Mouse (Mus musculus): ENCODE data around the gene Taok3. TPM values are rescaled to one million over a fixed set of nuclear protein-coding genes. Genes with fewer than 3 reads are reported as not detected.

Taok3 gene
- polyA plus RNA-seq, 1 experiment: 40.6 TPM

GRCm38 (mm10) chr5:117165946-117166345 is 46.0 kb downstream of the Taok3 start:
- Histone ChIP-seq H3K4me3 (ENCODE audit: insufficient read depth, low read length) (no peak overlapping the region), H3K4me1 (ENCODE audit: control insufficient read depth, insufficient read depth, low read length) (no peaks in the 10 kb centered on the region), H3K27ac (ENCODE audit: insufficient read depth, low read length) (no peak overlapping the region)
- no peak for TF ChIP-seq POLR2A (IDR thresholded peaks at IDR 0.05; ENCODE audit: extremely low read depth, insufficient read depth, low read length)
- no peak for TF ChIP-seq CTCF (IDR thresholded peaks at IDR 0.05; ENCODE audit: extremely low read depth, insufficient read depth, low read length)

- no peak overlapping the region for H3K27ac ChIP-seq (ENCODE audit: insufficient read depth, low read length)
- TF ChIP-seq POLR2A (IDR thresholded peaks at IDR 0.05; ENCODE audit: extremely low read depth, insufficient read depth, low read length): no peak
- no peak for TF ChIP-seq CTCF (IDR thresholded peaks at IDR 0.05; ENCODE audit: extremely low read depth, insufficient read depth, low read length)
- no peaks in the 10 kb centered on the region for H3K4me1 ChIP-seq (ENCODE audit: control insufficient read depth, insufficient read depth, low read length)
- no peak overlapping the region for H3K4me3 ChIP-seq (ENCODE audit: insufficient read depth, low read length)
Measured at GRCm38 (mm10) chr5:117166811-117167365, 47.0 kb downstream of the Taok3 start.

- H3K27ac ChIP-seq (ENCODE audit: insufficient read depth, low read length): no peak overlapping the region
- no peak overlapping the region for H3K4me3 ChIP-seq (ENCODE audit: insufficient read depth, low read length)
- TF ChIP-seq POLR2A (IDR thresholded peaks at IDR 0.05; ENCODE audit: extremely low read depth, insufficient read depth, low read length): no peak
- TF ChIP-seq CTCF (IDR thresholded peaks at IDR 0.05; ENCODE audit: extremely low read depth, insufficient read depth, low read length): no peak
- no peaks in the 10 kb centered on the region for H3K4me1 ChIP-seq (ENCODE audit: control insufficient read depth, insufficient read depth, low read length)
Measured at GRCm38 (mm10) chr5:117168351-117169100, 48.6 kb downstream of the Taok3 start.

GRCm38 (mm10) chr5:117174057-117174456 is 54.1 kb downstream of the Taok3 start:
- TF ChIP-seq CTCF (IDR thresholded peaks at IDR 0.05; ENCODE audit: extremely low read depth, insufficient read depth, low read length): no peak
- no peak for TF ChIP-seq POLR2A (IDR thresholded peaks at IDR 0.05; ENCODE audit: extremely low read depth, insufficient read depth, low read length)
- Histone ChIP-seq H3K27ac (ENCODE audit: insufficient read depth, low read length) (no peak overlapping the region), H3K4me1 (ENCODE audit: control insufficient read depth, insufficient read depth, low read length) (no peaks in the 10 kb centered on the region), H3K4me3 (ENCODE audit: insufficient read depth, low read length) (no peak overlapping the region)

GRCm38 (mm10) chr5:117175896-117176295 is 56.0 kb downstream of the Taok3 start:
- H3K27ac ChIP-seq (ENCODE audit: insufficient read depth, low read length): no peak overlapping the region
- H3K4me1 ChIP-seq (ENCODE audit: control insufficient read depth, insufficient read depth, low read length): no peaks in the 10 kb centered on the region
- no peak overlapping the region for H3K4me3 ChIP-seq (ENCODE audit: insufficient read depth, low read length)
- TF ChIP-seq POLR2A (IDR thresholded peaks at IDR 0.05; ENCODE audit: extremely low read depth, insufficient read depth, low read length) (no peak), CTCF (IDR thresholded peaks at IDR 0.05; ENCODE audit: extremely low read depth, insufficient read depth, low read length) (no peak)

- Histone ChIP-seq H3K27ac (ENCODE audit: insufficient read depth, low read length) (no peak overlapping the region), H3K4me3 (ENCODE audit: insufficient read depth, low read length) (no peak overlapping the region), H3K4me1 (ENCODE audit: control insufficient read depth, insufficient read depth, low read length) (no peaks in the 10 kb centered on the region)
- no peak for TF ChIP-seq POLR2A (IDR thresholded peaks at IDR 0.05; ENCODE audit: extremely low read depth, insufficient read depth, low read length)
Measured at GRCm38 (mm10) chr5:117178079-117178478, 58.1 kb downstream of the Taok3 start.

- Histone ChIP-seq H3K4me1 (ENCODE audit: control insufficient read depth, insufficient read depth, low read length) (no peaks in the 10 kb centered on the region), H3K27ac (ENCODE audit: insufficient read depth, low read length) (no peak overlapping the region), H3K4me3 (ENCODE audit: insufficient read depth, low read length) (no peak overlapping the region)
- no peak for TF ChIP-seq POLR2A (IDR thresholded peaks at IDR 0.05; ENCODE audit: extremely low read depth, insufficient read depth, low read length)
- no peak for TF ChIP-seq CTCF (IDR thresholded peaks at IDR 0.05; ENCODE audit: extremely low read depth, insufficient read depth, low read length)
Measured at GRCm38 (mm10) chr5:117178486-117178885, 58.6 kb downstream of the Taok3 start.

- TF ChIP-seq POLR2A (IDR thresholded peaks at IDR 0.05; ENCODE audit: extremely low read depth, insufficient read depth, low read length) (no peak), CTCF (IDR thresholded peaks at IDR 0.05; ENCODE audit: extremely low read depth, insufficient read depth, low read length) (no peak)
- Histone ChIP-seq H3K4me1 (ENCODE audit: control insufficient read depth, insufficient read depth, low read length) (no peaks in the 10 kb centered on the region), H3K4me3 (ENCODE audit: insufficient read depth, low read length) (no peak overlapping the region), H3K27ac (ENCODE audit: insufficient read depth, low read length) (no peak overlapping the region)
Measured at GRCm38 (mm10) chr5:117181921-117182320, 62.0 kb downstream of the Taok3 start.

- no peak for TF ChIP-seq POLR2A (IDR thresholded peaks at IDR 0.05; ENCODE audit: extremely low read depth, insufficient read depth, low read length)
- Histone ChIP-seq H3K4me1 (ENCODE audit: control insufficient read depth, insufficient read depth, low read length) (no peaks in the 10 kb centered on the region), H3K27ac (ENCODE audit: insufficient read depth, low read length) (no peak overlapping the region), H3K4me3 (ENCODE audit: insufficient read depth, low read length) (no peak overlapping the region)
Measured at GRCm38 (mm10) chr5:117182411-117182810, 62.5 kb downstream of the Taok3 start.

- no peak overlapping the region for H3K4me3 ChIP-seq (ENCODE audit: insufficient read depth, low read length)
- no peak overlapping the region for H3K27ac ChIP-seq (ENCODE audit: insufficient read depth, low read length)
- no peaks in the 10 kb centered on the region for H3K4me1 ChIP-seq (ENCODE audit: control insufficient read depth, insufficient read depth, low read length)
- no peak for TF ChIP-seq CTCF (IDR thresholded peaks at IDR 0.05; ENCODE audit: extremely low read depth, insufficient read depth, low read length)
- TF ChIP-seq POLR2A (IDR thresholded peaks at IDR 0.05; ENCODE audit: extremely low read depth, insufficient read depth, low read length): no peak
Measured at GRCm38 (mm10) chr5:117184832-117185231, 64.9 kb downstream of the Taok3 start.
